Mouse (Mus musculus) heart, postnatal 10 days (tissue): ENCODE measurements around the gene Jun. TPM values are rescaled to one million over a fixed set of nuclear protein-coding genes. Genes with fewer than 3 reads are reported as not detected.

Experiments used
- total RNA-seq, 2 experiments: library from RNA; stranded (reverse); gene quantifications; 2 replicates each; pipeline ENCODE4 v1.2.3; 2021

The Jun gene
- total RNA-seq, 2 experiments from 2014 or later = 58.9 to 65.6 TPM

Other genes starting within 250 kb of the Jun start
- not detected for gene Eqtn, start 123.4 kb downstream of the Jun start, total RNA-seq
- gene Mysm1, start 73.1 kb downstream of the Jun start, total RNA-seq = 10 to 100 TPM; 13.4 to 15.7 TPM